Mouse (Mus musculus) left cerebral cortex, adult 2 months (tissue): Measurements from ENCODE around the gene Zc2hc1b. TPM values are rescaled to one million over a fixed set of nuclear protein-coding genes. Genes with fewer than 3 reads are reported as not detected.
A peak's percentile ranks its signal among the peaks of the same experiment; 100 is the strongest.
"Not testable (repeated sequence)": the region's sequence is repeated elsewhere in the genome, so short reads cannot be mapped to it uniquely, and the experiment has no call there.

Source experiments
- DNase-seq, 2 experiments: peaks; one replicate each; pipeline ENCODE4 v3.0.0; 2021 to 2022; ENCODE audit warnings: low spot score in 2 of 2, mixed read lengths in 1 of 2; ENCODE audit errors: extremely low spot score in 1 of 2
- H3K27ac ChIP-seq: fragments of 200-600 bp; 2 replicates; pipeline ENCODE4 v1.8.1; 2022
- H3K4me3 ChIP-seq: fragments of 200-600 bp; 2 replicates; pipeline ENCODE4 v1.8.1; 2022
- CTCF ChIP-seq: fragments of 200-600 bp; IDR thresholded peaks from 2 replicates; pipeline ENCODE4 v1.8.1; 2022; ENCODE audit warnings: antibody characterized with exemption, mild to moderate bottlenecking, moderate library complexity
- intact Hi-C: fragments of 180-260 bp; cut with DNase I; formaldehyde crosslinking; loops from one replicate; pipeline ENCODE4 v1.15.1; 2025
- total RNA-seq, 2 experiments: library from RNA; stranded (reverse); gene quantifications; 2 replicates each; pipeline ENCODE4 v1.2.3; 2021

Gene Zc2hc1b
- total RNA-seq, 2 experiments from 2014 or later = not detected

- no peak overlapping the region for H3K4me3 ChIP-seq
- intact Hi-C loops = no loop called here
- H3K27ac ChIP-seq = no peak overlapping the region
- DNase-seq = no peak
- TF ChIP-seq CTCF = no peak
Observed at GRCm38 (mm10) chr10:13199234-13199633, 21.4 kb upstream of the Zc2hc1b start.

GRCm38 (mm10) chr10:13196872-13197507 is 19.2 kb upstream of the Zc2hc1b start:
- intact Hi-C loops = no loop called here

GRCm38 (mm10) chr10:13193496-13193895 is 15.7 kb upstream of the Zc2hc1b start:
- H3K4me3 ChIP-seq = peak overlapping the region; percentile 78
- DNase-seq, H3K27ac ChIP-seq, intact Hi-C loops: not testable (repeated sequence)

More at GRCm38 (mm10) chr10:13196872-13197507, 19.2 kb upstream of the Zc2hc1b start:
- TF ChIP-seq CTCF = no peak
- no peak for DNase-seq
- Histone ChIP-seq H3K4me3 (no peak overlapping the region), H3K27ac (no peak overlapping the region)

GRCm38 (mm10) chr10:13192731-13193351 is 15.0 kb upstream of the Zc2hc1b start, which contains the start of gene Ltv1:
Gene Ltv1, minus strand, starts transcription at chr10:13193168.
- Histone ChIP-seq H3K4me3 (peak within 1 kb of the TSS; percentile 78), H3K27ac (peak within 1 kb of the TSS; percentile 91)
- DNase-seq = peak; percentile 95 to 97
- intact Hi-C loops = no loop called here
- no peak; the same call in 1 of the 2 replicates for TF ChIP-seq CTCF

- intact Hi-C loops = loop anchor here (10.0 kb wide), 1 partner anchor 345 kb away; no protein-coding TSS in a partner anchor
- no peak for TF ChIP-seq CTCF
- no peak overlapping the region for H3K27ac ChIP-seq
- no peak overlapping the region for H3K4me3 ChIP-seq
- DNase-seq = no peak
Observed at GRCm38 (mm10) chr10:13189881-13190280, 12.1 kb upstream of the Zc2hc1b start.

- H3K27ac ChIP-seq = no peak overlapping the region
- no peak for DNase-seq
- no peak for TF ChIP-seq CTCF
- intact Hi-C loops = loop anchor here (10.0 kb wide), 1 partner anchor 348 kb away; no protein-coding TSS in a partner anchor
- H3K4me3 ChIP-seq = no peak overlapping the region
Observed at GRCm38 (mm10) chr10:13186754-13187153, 8.9 kb upstream of the Zc2hc1b start.

- DNase-seq = no peak
- no peak for TF ChIP-seq CTCF
- H3K4me3 ChIP-seq = no peak overlapping the region
- H3K27ac ChIP-seq = no peak overlapping the region
- intact Hi-C loops = loop anchor here (10.0 kb wide), 1 partner anchor 351 kb away; no protein-coding TSS in a partner anchor
Observed at GRCm38 (mm10) chr10:13184170-13184766, 6.4 kb upstream of the Zc2hc1b start.

GRCm38 (mm10) chr10:13180211-13180610 is 2.4 kb upstream of the Zc2hc1b start:
- H3K27ac ChIP-seq = no peak overlapping the region
- intact Hi-C loops = loop anchor here (10.0 kb wide), 1 partner anchor 355 kb away; no protein-coding TSS in a partner anchor
- no peak for TF ChIP-seq CTCF

GRCm38 (mm10) chr10:13175866-13176265 is 2.0 kb downstream of the Zc2hc1b start:
- intact Hi-C loops = loop anchor here (5.0 kb wide), 1 partner anchor 84 kb away; no protein-coding TSS in a partner anchor
- H3K27ac ChIP-seq = no peak overlapping the region
- no peak for DNase-seq
- no peak overlapping the region for H3K4me3 ChIP-seq
- no peak for TF ChIP-seq CTCF

More at GRCm38 (mm10) chr10:13180211-13180610, 2.4 kb upstream of the Zc2hc1b start:
- DNase-seq = no peak
- H3K4me3 ChIP-seq = no peak overlapping the region

- intact Hi-C loops = no loop called here
- no peak overlapping the region for H3K27ac ChIP-seq
- no peak overlapping the region for H3K4me3 ChIP-seq
- TF ChIP-seq CTCF = no peak
- DNase-seq = no peak
Observed at GRCm38 (mm10) chr10:13172798-13173221, 5.0 kb downstream of the Zc2hc1b start.

GRCm38 (mm10) chr10:13171461-13171860 is 6.4 kb downstream of the Zc2hc1b start:
- intact Hi-C loops = no loop called here
- no peak overlapping the region for H3K4me3 ChIP-seq
- DNase-seq = no peak
- H3K27ac ChIP-seq = no peak overlapping the region
- TF ChIP-seq CTCF = no peak
